Mouse (Mus musculus): ENCODE results near the gene Rnf5. TPM values are rescaled to one million over a fixed set of nuclear protein-coding genes. Genes with fewer than 3 reads are reported as not detected.

Rnf5 gene
- polyA plus RNA-seq, 1 experiment, result 37.1 TPM

GRCm38 (mm10) chr17:34643379-34643778 is 39.9 kb upstream of the Rnf5 start:
- no peak overlapping the region for H3K4me3 ChIP-seq
- H3K27me3 ChIP-seq (ENCODE audit: control insufficient read depth, insufficient read depth, insufficient read length), result no peaks in the 10 kb centered on the region
- no peaks in the 10 kb centered on the region for H3K36me3 ChIP-seq (ENCODE audit: control insufficient read depth, insufficient read depth)
- TF ChIP-seq POLR2AphosphoS2 (IDR thresholded peaks at IDR 0.05; ENCODE audit: insufficient read length, low read depth) (no peak), MYOG (IDR thresholded peaks at IDR 0.05; ENCODE audit: control insufficient read depth in 1 of 3, insufficient read depth in 1 of 3, insufficient read length in 2 of 3, low read depth in 2 of 3) (no peak), POLR2A (IDR thresholded peaks at IDR 0.05; ENCODE audit: insufficient read length, low read depth) (no peak), REST (IDR thresholded peaks at IDR 0.05; ENCODE audit: insufficient read depth, insufficient read length) (no peak), TCF3 (IDR thresholded peaks at IDR 0.05; ENCODE audit: insufficient read length, low read depth) (no peak), MYOD1 (IDR thresholded peaks at IDR 0.05; ENCODE audit: control insufficient read depth in 1 of 3, insufficient read length in 2 of 3, low read depth in 2 of 3) (no peak), MAX (IDR thresholded peaks at IDR 0.05; ENCODE audit: low read depth) (no peak), USF1 (IDR thresholded peaks at IDR 0.05; ENCODE audit: low read depth) (no peak), E2F4 (IDR thresholded peaks at IDR 0.05; ENCODE audit: insufficient read depth) (no peak), SRF (IDR thresholded peaks at IDR 0.05; ENCODE audit: control insufficient read depth, insufficient read length, low read depth) (no peak), TCF12 (IDR thresholded peaks at IDR 0.05; ENCODE audit: insufficient read depth, poor library complexity, severe bottlenecking) (no peak), CEBPB (IDR thresholded peaks at IDR 0.05; ENCODE audit: insufficient read depth, poor library complexity, severe bottlenecking) (no peak)
- H3K79me2 ChIP-seq (ENCODE audit: control insufficient read depth, insufficient read depth), result peaks cover 9% of the 10 kb centered on the region
- peak overlapping the region; percentile 47 for H3K4me2 ChIP-seq (ENCODE audit: low read depth)
- no peak overlapping the region for H3ac ChIP-seq (ENCODE audit: control insufficient read depth, insufficient read length)

GRCm38 (mm10) chr17:34641945-34642344 is 38.5 kb upstream of the Rnf5 start:
- Histone ChIP-seq H3K4me3 (no peak overlapping the region), H3K36me3 (ENCODE audit: control insufficient read depth, insufficient read depth) (no peaks in the 10 kb centered on the region), H3K79me2 (ENCODE audit: control insufficient read depth, insufficient read depth) (peaks cover 5% of the 10 kb centered on the region), H3K4me2 (ENCODE audit: low read depth) (peak overlapping the region; percentile 65), H3K27me3 (ENCODE audit: control insufficient read depth, insufficient read depth, insufficient read length) (no peaks in the 10 kb centered on the region), H3ac (ENCODE audit: control insufficient read depth, insufficient read length) (no peak overlapping the region)
- TF ChIP-seq MYOD1 (IDR thresholded peaks at IDR 0.05; ENCODE audit: control insufficient read depth in 1 of 3, insufficient read length in 2 of 3, low read depth in 2 of 3) (peak; percentile 23 to 71 (median 62)), TCF12 (IDR thresholded peaks at IDR 0.05; ENCODE audit: insufficient read depth, poor library complexity, severe bottlenecking) (peak; percentile 69), MAX (IDR thresholded peaks at IDR 0.05; ENCODE audit: low read depth) (no peak), TCF3 (IDR thresholded peaks at IDR 0.05; ENCODE audit: insufficient read length, low read depth) (peak; percentile 64), REST (IDR thresholded peaks at IDR 0.05; ENCODE audit: insufficient read depth, insufficient read length) (no peak), POLR2A (IDR thresholded peaks at IDR 0.05; ENCODE audit: insufficient read length, low read depth) (no peak), USF1 (IDR thresholded peaks at IDR 0.05; ENCODE audit: low read depth) (peak; percentile 77), MYOG (IDR thresholded peaks at IDR 0.05; ENCODE audit: control insufficient read depth in 1 of 3, insufficient read depth in 1 of 3, insufficient read length in 2 of 3, low read depth in 2 of 3) (peak; percentile 5 to 75 (median 40)), E2F4 (IDR thresholded peaks at IDR 0.05; ENCODE audit: insufficient read depth) (no peak)

GRCm38 (mm10) chr17:34640778-34641601 is 37.5 kb upstream of the Rnf5 start:
- Histone ChIP-seq H3K36me3 (ENCODE audit: control insufficient read depth, insufficient read depth) (no peaks in the 10 kb centered on the region), H3K27me3 (ENCODE audit: control insufficient read depth, insufficient read depth, insufficient read length) (no peaks in the 10 kb centered on the region), H3K4me3 (no peak overlapping the region), H3K79me2 (ENCODE audit: control insufficient read depth, insufficient read depth) (peaks cover 5% of the 10 kb centered on the region), H3K4me2 (ENCODE audit: low read depth) (peak overlapping the region; percentile 65), H3ac (ENCODE audit: control insufficient read depth, insufficient read length) (no peak overlapping the region)
- TF ChIP-seq REST (IDR thresholded peaks at IDR 0.05; ENCODE audit: insufficient read depth, insufficient read length), result no peak
- no peak for TF ChIP-seq E2F4 (IDR thresholded peaks at IDR 0.05; ENCODE audit: insufficient read depth)
- TF ChIP-seq MYOG (IDR thresholded peaks at IDR 0.05; ENCODE audit: control insufficient read depth in 1 of 3, insufficient read depth in 1 of 3, insufficient read length in 2 of 3, low read depth in 2 of 3), result peak in 2 of 3 experiments; percentile 5 to 78

- Histone ChIP-seq H3ac (ENCODE audit: control insufficient read depth, insufficient read length) (no peak overlapping the region), H3K36me3 (ENCODE audit: control insufficient read depth, insufficient read depth) (no peaks in the 10 kb centered on the region), H3K79me2 (ENCODE audit: control insufficient read depth, insufficient read depth) (no peaks in the 10 kb centered on the region), H3K4me2 (ENCODE audit: low read depth) (peak overlapping the region; percentile 65), H3K27me3 (ENCODE audit: control insufficient read depth, insufficient read depth, insufficient read length) (no peaks in the 10 kb centered on the region), H3K4me3 (no peak overlapping the region)
- TF ChIP-seq REST (IDR thresholded peaks at IDR 0.05; ENCODE audit: insufficient read depth, insufficient read length) (no peak), MYOG (IDR thresholded peaks at IDR 0.05; ENCODE audit: control insufficient read depth in 1 of 3, insufficient read depth in 1 of 3, insufficient read length in 2 of 3, low read depth in 2 of 3) (no peak), E2F4 (IDR thresholded peaks at IDR 0.05; ENCODE audit: insufficient read depth) (no peak), POLR2AphosphoS2 (IDR thresholded peaks at IDR 0.05; ENCODE audit: insufficient read length, low read depth) (no peak), CEBPB (IDR thresholded peaks at IDR 0.05; ENCODE audit: insufficient read depth, poor library complexity, severe bottlenecking) (no peak), SRF (IDR thresholded peaks at IDR 0.05; ENCODE audit: control insufficient read depth, insufficient read length, low read depth) (no peak), USF1 (IDR thresholded peaks at IDR 0.05; ENCODE audit: low read depth) (no peak), MAX (IDR thresholded peaks at IDR 0.05; ENCODE audit: low read depth) (no peak), TCF3 (IDR thresholded peaks at IDR 0.05; ENCODE audit: insufficient read length, low read depth) (no peak), MYOD1 (IDR thresholded peaks at IDR 0.05; ENCODE audit: control insufficient read depth in 1 of 3, insufficient read length in 2 of 3, low read depth in 2 of 3) (no peak), POLR2A (IDR thresholded peaks at IDR 0.05; ENCODE audit: insufficient read length, low read depth) (no peak), TCF12 (IDR thresholded peaks at IDR 0.05; ENCODE audit: insufficient read depth, poor library complexity, severe bottlenecking) (no peak)
Observed at GRCm38 (mm10) chr17:34639461-34640255, 36.2 kb upstream of the Rnf5 start.

Data from myocyte (in vitro differentiated cells).